Mouse (Mus musculus) C2C12 (cell line): Measurements from ENCODE around the gene Utf1. TPM values are rescaled to one million over a fixed set of nuclear protein-coding genes. Genes with fewer than 3 reads are reported as not detected.

ENCODE experiments used
- H3K27me3 ChIP-seq: one replicate; pipeline ENCODE4 v1.6.1; 2011; ENCODE audit not compliant: control insufficient read depth, insufficient read depth, insufficient read length
- H3K36me3 ChIP-seq: one replicate; pipeline ENCODE4 v1.6.1; 2011; ENCODE audit not compliant: control insufficient read depth, insufficient read depth
- H3K4me3 ChIP-seq: one replicate; pipeline ENCODE4 v1.5.1; 2011; ENCODE audit warnings: mild to moderate bottlenecking, control low read depth; ENCODE audit not compliant: poor library complexity, insufficient read depth, severe bottlenecking
- H3K79me2 ChIP-seq: one replicate; pipeline ENCODE4 v1.6.1; 2011; ENCODE audit not compliant: control insufficient read depth, insufficient read depth
- H3K79me3 ChIP-seq: one replicate; pipeline ENCODE4 v1.6.1; 2011; ENCODE audit warnings: low read depth, control low read depth
- H3ac ChIP-seq: one replicate; pipeline ENCODE3; 2011; ENCODE audit warnings: low read depth; ENCODE audit not compliant: control insufficient read depth, insufficient read length
- CEBPB ChIP-seq: IDR thresholded peaks from one replicate; pipeline ENCODE4 v1.6.1; 2011; ENCODE audit warnings: low read depth, mild to moderate bottlenecking, control low read depth, moderate library complexity
- CTCF ChIP-seq: IDR thresholded peaks from one replicate; pipeline ENCODE4 v1.5.1; 2011; ENCODE audit not compliant: control insufficient read depth, insufficient read depth, insufficient read length
- FOSL1 ChIP-seq: IDR thresholded peaks from one replicate; pipeline ENCODE4 v1.8.0; 2011; ENCODE audit warnings: mild to moderate bottlenecking, low read length; ENCODE audit not compliant: poor library complexity, insufficient read depth, severe bottlenecking
- MAX ChIP-seq: IDR thresholded peaks from one replicate; pipeline ENCODE4 v1.6.1; 2011; ENCODE audit warnings: mild to moderate bottlenecking, control low read depth
- MYOD1 ChIP-seq: IDR thresholded peaks from one replicate; pipeline ENCODE4 v1.6.1; 2011; ENCODE audit warnings: low read depth; ENCODE audit not compliant: control insufficient read depth, insufficient read length
- MYOG ChIP-seq: IDR thresholded peaks from one replicate; pipeline ENCODE4 v1.6.1; 2011; ENCODE audit not compliant: control insufficient read depth, insufficient read length; ENCODE audit errors: extremely low read depth
- USF1 ChIP-seq: IDR thresholded peaks from one replicate; pipeline ENCODE4 v1.6.1; 2011; ENCODE audit warnings: low read depth, mild to moderate bottlenecking, control low read depth, moderate library complexity
- polyA plus RNA-seq: library from polyadenylated mRNA; unstranded; fragments of >200 nt; fragmentation: generic; extraction: Trizol; gene quantifications from one replicate; pipeline ENCODE4 v1.2.1, GENCODE M21; 2012; ENCODE audit warnings: missing spikeins

Gene Utf1
- polyA plus RNA-seq, 1 experiment, result not detected

- no peaks in the 10 kb centered on the region for H3K79me3 ChIP-seq
- peaks cover 49% of the 10 kb centered on the region for H3K27me3 ChIP-seq
- no peak overlapping the region for H3ac ChIP-seq
- no peak overlapping the region for H3K4me3 ChIP-seq
- H3K79me2 ChIP-seq, result no peaks in the 10 kb centered on the region
- no peaks in the 10 kb centered on the region for H3K36me3 ChIP-seq
- TF ChIP-seq FOSL1 (no peak), CTCF (no peak)
These were observed 43.1 kb upstream of the Utf1 start for GRCm38 (mm10) chr7:139900456-139900855.

GRCm38 (mm10) chr7:139900896-139901295, 42.7 kb upstream of the Utf1 start:
- Histone ChIP-seq H3K27me3 (peaks cover 50% of the 10 kb centered on the region), H3ac (no peak overlapping the region), H3K36me3 (no peaks in the 10 kb centered on the region), H3K4me3 (no peak overlapping the region), H3K79me2 (no peaks in the 10 kb centered on the region), H3K79me3 (no peaks in the 10 kb centered on the region)
- TF ChIP-seq CEBPB, result no peak
- TF ChIP-seq MYOD1, result no peak
- TF ChIP-seq CTCF, result no peak
- TF ChIP-seq MYOG, result no peak
- TF ChIP-seq MAX, result no peak
- no peak for TF ChIP-seq FOSL1

GRCm38 (mm10) chr7:139901981-139902380, 41.6 kb upstream of the Utf1 start:
- H3K36me3 ChIP-seq, result no peaks in the 10 kb centered on the region
- no peaks in the 10 kb centered on the region for H3K79me3 ChIP-seq
- TF ChIP-seq MYOG (no peak), MAX (no peak), CTCF (no peak), FOSL1 (no peak), MYOD1 (no peak), CEBPB (no peak), USF1 (no peak)
- no peaks in the 10 kb centered on the region for H3K79me2 ChIP-seq
- H3K4me3 ChIP-seq, result no peak overlapping the region
- no peak overlapping the region for H3ac ChIP-seq
- H3K27me3 ChIP-seq, result peaks cover 45% of the 10 kb centered on the region

- H3K36me3 ChIP-seq, result no peaks in the 10 kb centered on the region
- peaks cover 46% of the 10 kb centered on the region for H3K27me3 ChIP-seq
- H3K4me3 ChIP-seq, result no peak overlapping the region
- TF ChIP-seq MYOG, result no peak
- TF ChIP-seq MAX, result no peak
- H3K79me3 ChIP-seq, result no peaks in the 10 kb centered on the region
- H3ac ChIP-seq, result no peak overlapping the region
- H3K79me2 ChIP-seq, result no peaks in the 10 kb centered on the region
These were observed 38.3 kb upstream of the Utf1 start for GRCm38 (mm10) chr7:139905261-139905660.

- no peaks in the 10 kb centered on the region for H3K79me2 ChIP-seq
- no peak overlapping the region for H3ac ChIP-seq
- no peaks in the 10 kb centered on the region for H3K79me3 ChIP-seq
- no peak overlapping the region for H3K4me3 ChIP-seq
- TF ChIP-seq CEBPB (no peak), CTCF (no peak), MYOG (no peak), USF1 (no peak), MYOD1 (no peak), FOSL1 (no peak)
- H3K36me3 ChIP-seq, result no peaks in the 10 kb centered on the region
- peaks cover 42% of the 10 kb centered on the region for H3K27me3 ChIP-seq
These were observed 37.9 kb upstream of the Utf1 start for GRCm38 (mm10) chr7:139905661-139906060.

GRCm38 (mm10) chr7:139908176-139908575, 35.4 kb upstream of the Utf1 start:
- no peaks in the 10 kb centered on the region for H3K79me3 ChIP-seq
- TF ChIP-seq CTCF (no peak), MAX (no peak), CEBPB (no peak), MYOD1 (no peak), FOSL1 (no peak), USF1 (no peak), MYOG (no peak)
- H3K27me3 ChIP-seq, result peaks cover 35% of the 10 kb centered on the region
- H3K79me2 ChIP-seq, result no peaks in the 10 kb centered on the region
- no peak overlapping the region for H3ac ChIP-seq
- no peaks in the 10 kb centered on the region for H3K36me3 ChIP-seq
- no peak overlapping the region for H3K4me3 ChIP-seq
